Mouse (Mus musculus) midbrain, embryonic 10.5 days (tissue): Measurements from ENCODE around the gene Slc5a3. TPM values are rescaled to one million over a fixed set of nuclear protein-coding genes. Genes with fewer than 3 reads are reported as not detected.
A peak's percentile ranks its signal among the peaks of the same experiment; 100 is the strongest.
"Not testable (repeated sequence)": the region's sequence is repeated elsewhere in the genome, so short reads cannot be mapped to it uniquely, and the experiment has no call there.

Source experiments
- DNase-seq: peaks from one replicate; pipeline ENCODE4 v3.0.0-alpha.2; 2017; ENCODE audit warnings: low spot score
- H3K27ac ChIP-seq: fragments of 300-500 bp; sonication (generic); replicated peaks from 2 replicates; pipeline ENCODE4 v1.5.1; 2016; ENCODE audit warnings: mild to moderate bottlenecking
- H3K27me3 ChIP-seq: fragments of 300-500 bp; sonication (generic); 2 replicates; pipeline ENCODE4 v1.6.1; 2016; ENCODE audit warnings: low read depth, mild to moderate bottlenecking; ENCODE audit not compliant: poor library complexity, severe bottlenecking
- H3K36me3 ChIP-seq: fragments of 300-500 bp; sonication (generic); 2 replicates; pipeline ENCODE4 v1.6.1; 2016; ENCODE audit warnings: mild to moderate bottlenecking, moderate library complexity
- H3K4me1 ChIP-seq: fragments of 300-500 bp; sonication (generic); 2 replicates; pipeline ENCODE4 v1.6.1; 2016
- H3K4me3 ChIP-seq: fragments of 300-500 bp; sonication (generic); 2 replicates; pipeline ENCODE4 v1.5.1; 2016; ENCODE audit warnings: mild to moderate bottlenecking, moderate library complexity
- H3K9me3 ChIP-seq: fragments of 300-500 bp; sonication (generic); replicated peaks from 2 replicates; pipeline ENCODE4 v1.6.1; 2016; ENCODE audit warnings: mild to moderate bottlenecking
- WGBS: fragments of 180-500 bp; shearing (Covaris S2); methylation state at CpG from one replicate; pipeline ENCODE4 v1.1.7; 2016; 5-methylcytosine and 5-hydroxymethylcytosine counted together
- polyA plus RNA-seq: library from polyadenylated mRNA; unstranded; fragments of >200 nt; fragmentation: Nextera tagmentation; extraction: Ambion mirVana; gene quantifications from 2 replicates; pipeline ENCODE4 v1.2.1, GENCODE M21; 2016

Slc5a3 gene
- polyA plus RNA-seq, 1 experiment from 2014 or later, result 10.0 TPM

DNA sequence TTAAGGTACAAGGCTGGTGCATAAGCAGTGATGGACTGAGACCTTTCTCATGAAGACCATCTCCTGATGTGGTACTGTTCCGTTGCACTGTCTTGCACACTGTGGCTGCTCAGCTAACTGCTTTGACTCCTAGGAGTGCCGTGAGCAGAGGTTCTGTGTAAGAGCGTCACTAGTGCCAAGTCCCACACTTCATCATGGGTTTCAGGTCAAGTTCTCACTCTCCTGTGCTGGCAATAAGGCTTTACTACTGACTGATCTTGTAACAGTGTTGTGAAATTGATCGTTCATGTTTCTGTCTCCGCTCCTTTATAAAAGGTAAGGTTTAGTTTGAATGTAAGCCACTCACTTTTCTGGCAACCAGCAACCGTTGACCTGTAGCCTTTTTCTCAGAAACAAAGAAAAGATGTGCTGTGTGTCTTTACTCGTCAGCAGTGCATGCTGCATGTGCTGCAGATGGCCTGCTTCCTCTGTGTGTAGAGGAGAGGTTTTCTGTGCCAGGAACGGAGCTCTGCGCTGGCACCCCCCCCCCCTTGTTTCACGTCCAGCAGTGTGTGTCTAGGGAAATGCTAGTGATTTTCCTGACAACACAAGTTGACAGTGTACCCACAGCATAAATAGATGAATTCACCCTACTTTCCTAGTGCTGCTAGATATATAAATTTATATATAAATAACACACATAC is 25.8 kb downstream of the Slc5a3 start:
- Histone ChIP-seq H3K27me3 (no peaks in the 10 kb centered on the region), H3K9me3 (no peaks in the 10 kb centered on the region), H3K4me3 (no peak overlapping the region), H3K36me3 (peaks cover 30% of the 10 kb centered on the region), H3K4me1 (peaks cover 4% of the 10 kb centered on the region), H3K27ac (no peak overlapping the region)
- DNase-seq, result no peak
- 88% methylated on average over 10 of the region's 10 CpGs for WGBS

DNA sequence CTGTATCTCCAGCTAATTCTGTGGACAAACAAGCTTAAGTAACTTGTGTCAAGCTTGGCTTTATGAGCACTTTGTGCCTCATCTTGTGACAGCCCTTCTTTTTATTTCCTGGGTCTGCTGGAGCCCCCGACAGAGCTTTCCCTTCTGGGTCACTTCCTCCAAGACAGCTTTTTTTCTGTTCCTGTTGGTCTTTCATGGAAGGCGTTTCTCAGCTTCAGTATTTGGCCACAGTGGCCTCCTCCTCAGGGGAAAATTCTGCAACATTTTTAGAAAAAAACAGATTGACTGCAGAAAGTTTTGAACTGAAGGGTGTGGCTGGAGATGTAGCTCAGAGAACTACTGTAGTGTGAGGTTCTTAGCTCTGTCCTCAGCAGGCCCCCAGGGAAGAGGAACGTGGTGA is 31.1 kb downstream of the Slc5a3 start:
- no peaks in the 10 kb centered on the region for H3K27me3 ChIP-seq

DNA sequence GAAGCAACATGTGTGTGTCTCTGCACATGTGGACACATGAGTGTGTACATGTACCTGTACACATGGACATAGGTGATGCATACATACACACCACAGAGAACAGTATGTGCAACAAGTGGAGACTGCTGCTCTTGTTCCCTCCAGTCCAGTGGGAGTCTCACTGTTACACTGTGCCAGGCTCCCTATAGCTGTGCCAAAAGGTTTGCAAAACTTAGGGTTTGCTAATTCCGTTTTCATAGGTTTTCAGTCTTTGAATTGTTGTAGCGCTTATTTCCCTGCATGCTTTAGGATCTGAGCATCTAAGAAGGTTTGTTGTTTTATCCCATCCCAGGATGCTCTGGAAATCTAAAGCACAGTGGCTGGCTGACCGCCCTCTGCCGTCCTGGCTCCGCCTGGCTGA is 33.8 kb downstream of the Slc5a3 start:
- DNase-seq, result peak; percentile 8
- WGBS, result 66% methylated on average over 5 of the region's 5 CpGs
- Histone ChIP-seq H3K9me3 (no peaks in the 10 kb centered on the region), H3K27me3 (no peaks in the 10 kb centered on the region), H3K27ac (no peak overlapping the region), H3K36me3 (peaks cover 5% of the 10 kb centered on the region; the same call in 1 of the 2 replicates), H3K4me1 (peaks cover 24% of the 10 kb centered on the region), H3K4me3 (no peak overlapping the region)

More for the DNA sequence above, 31.1 kb downstream of the Slc5a3 start:
- no peak overlapping the region for H3K27ac ChIP-seq
- H3K36me3 ChIP-seq, result peaks cover 4% of the 10 kb centered on the region; the same call in 1 of the 2 replicates
- no peak for DNase-seq
- 60% methylated on average over 3 of the region's 3 CpGs for WGBS
- H3K4me1 ChIP-seq, result peaks cover 24% of the 10 kb centered on the region
- no peak overlapping the region for H3K4me3 ChIP-seq
- no peaks in the 10 kb centered on the region for H3K9me3 ChIP-seq

DNA sequence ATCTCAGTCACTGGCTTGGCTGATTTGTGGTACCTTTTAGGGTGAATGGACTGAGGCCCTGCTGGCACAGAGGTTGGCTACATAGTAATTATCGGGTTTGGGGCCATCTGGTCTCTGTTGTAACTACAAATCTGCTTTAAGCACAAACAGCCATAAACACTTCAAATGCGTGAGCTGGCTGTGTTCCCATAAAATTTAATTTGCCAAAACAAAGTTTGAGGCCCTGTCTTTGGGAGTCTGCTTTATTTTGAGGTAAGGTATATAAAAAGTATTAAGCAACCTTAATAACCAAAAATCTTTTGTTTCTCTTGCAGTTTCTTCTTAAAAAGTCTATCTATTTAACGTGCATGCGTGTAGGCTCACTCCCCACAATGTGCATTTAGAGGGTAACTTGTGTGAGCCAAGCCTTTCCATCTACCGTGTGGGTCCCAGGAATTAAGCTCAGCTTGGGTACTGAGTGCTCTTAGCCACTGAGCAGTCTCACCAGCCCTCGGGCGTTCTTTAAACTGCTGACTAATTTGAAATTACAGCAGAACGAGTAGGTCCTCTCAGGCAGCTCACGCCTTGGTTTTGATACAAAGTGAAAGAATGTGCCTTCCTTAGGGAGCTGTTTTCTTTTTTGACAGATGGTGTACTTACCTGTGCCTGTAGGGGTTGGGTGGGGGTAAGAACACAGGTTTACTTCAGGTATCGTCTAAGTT is 40.4 kb downstream of the Slc5a3 start:
- Histone ChIP-seq H3K4me1 (peaks cover 22% of the 10 kb centered on the region), H3K36me3 (peaks cover 30% of the 10 kb centered on the region), H3K27me3 (no peaks in the 10 kb centered on the region), H3K4me3 (no peak overlapping the region), H3K27ac (no peak overlapping the region), H3K9me3 (no peaks in the 10 kb centered on the region)
- DNase-seq, result no peak
- WGBS, result 89% methylated on average over 10 of the region's 10 CpGs

DNA sequence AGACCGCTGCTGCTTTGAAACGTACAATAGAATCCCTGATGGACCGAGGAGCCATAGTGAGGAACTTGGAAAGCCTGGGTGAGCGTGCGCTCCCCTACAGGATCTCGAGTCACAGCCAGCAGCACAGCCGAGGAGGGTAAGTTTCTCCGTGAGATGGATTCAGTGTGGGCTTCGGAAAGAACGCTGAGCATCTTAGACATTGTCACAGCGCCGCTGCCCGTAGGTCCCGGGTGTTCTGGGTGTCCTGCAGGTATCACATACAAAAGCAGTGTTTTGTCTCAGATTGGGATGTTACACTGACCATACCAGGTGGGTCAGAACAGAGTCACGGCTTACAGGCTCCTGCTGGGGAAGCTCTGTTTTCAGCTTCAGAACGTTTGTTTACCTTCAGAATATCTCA is 41.5 kb downstream of the Slc5a3 start:
- Histone ChIP-seq H3K9me3 (no peaks in the 10 kb centered on the region), H3K27me3 (no peaks in the 10 kb centered on the region), H3K4me3 (no peak overlapping the region), H3K4me1 (peaks cover 33% of the 10 kb centered on the region), H3K36me3 (peaks cover 25% of the 10 kb centered on the region), H3K27ac (no peak overlapping the region)
- 88% methylated on average over 16 of the region's 16 CpGs for WGBS
- no peak for DNase-seq

DNA sequence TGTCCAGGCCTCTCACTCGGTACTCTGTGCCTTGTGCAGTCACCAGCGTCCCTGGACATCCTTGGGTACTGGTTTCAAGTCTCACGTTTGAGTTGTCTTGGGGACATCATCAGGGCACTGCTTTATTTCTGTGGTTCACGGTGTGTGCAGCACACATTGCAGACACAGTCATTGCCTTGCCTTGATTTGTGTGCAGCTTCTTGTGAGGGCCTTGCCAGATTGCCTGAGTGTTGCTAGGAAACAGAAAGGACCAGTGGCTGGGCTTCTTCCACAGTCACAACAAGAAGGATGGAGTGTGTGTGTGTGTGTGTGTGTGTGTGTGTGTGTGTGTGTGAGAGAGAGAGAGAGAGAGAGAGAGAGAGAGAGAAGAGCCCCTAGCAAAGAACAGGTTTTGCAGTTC is 42.0 kb downstream of the Slc5a3 start:
- 84% methylated on average over 4 of the region's 4 CpGs for WGBS
- Histone ChIP-seq H3K27ac (no peak overlapping the region), H3K4me1 (peaks cover 37% of the 10 kb centered on the region), H3K27me3 (no peaks in the 10 kb centered on the region), H3K9me3 (no peaks in the 10 kb centered on the region), H3K4me3 (no peak overlapping the region), H3K36me3 (peaks cover 25% of the 10 kb centered on the region)
- DNase-seq, result no peak

DNA sequence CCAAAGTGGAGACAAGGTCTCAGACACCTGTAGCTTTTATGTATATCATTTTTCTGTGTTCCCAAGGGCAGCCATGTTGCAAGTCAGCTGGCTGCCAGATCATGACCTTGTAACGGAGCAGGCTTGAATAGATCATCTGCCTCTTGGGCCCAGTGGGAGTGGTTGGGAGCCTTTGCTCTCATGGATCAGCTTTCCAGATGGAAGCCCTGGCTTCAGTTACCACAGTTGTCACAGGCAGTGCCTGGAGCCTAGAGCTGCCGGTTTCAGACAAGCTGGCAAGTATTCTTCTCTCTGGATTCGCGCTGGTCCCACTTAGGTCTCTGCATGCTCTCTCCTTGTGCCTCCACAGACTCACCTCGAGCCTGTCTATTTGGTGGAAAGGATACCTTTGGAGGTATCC is 44.0 kb downstream of the Slc5a3 start:
- H3K9me3 ChIP-seq, result no peaks in the 10 kb centered on the region
- no peak overlapping the region for H3K27ac ChIP-seq
- H3K4me3 ChIP-seq, result no peak overlapping the region
- peaks cover 27% of the 10 kb centered on the region for H3K36me3 ChIP-seq
- no peaks in the 10 kb centered on the region for H3K27me3 ChIP-seq
- H3K4me1 ChIP-seq, result peaks cover 44% of the 10 kb centered on the region
- WGBS, result 87% methylated on average over 5 of the region's 5 CpGs
- DNase-seq, result no peak

DNA sequence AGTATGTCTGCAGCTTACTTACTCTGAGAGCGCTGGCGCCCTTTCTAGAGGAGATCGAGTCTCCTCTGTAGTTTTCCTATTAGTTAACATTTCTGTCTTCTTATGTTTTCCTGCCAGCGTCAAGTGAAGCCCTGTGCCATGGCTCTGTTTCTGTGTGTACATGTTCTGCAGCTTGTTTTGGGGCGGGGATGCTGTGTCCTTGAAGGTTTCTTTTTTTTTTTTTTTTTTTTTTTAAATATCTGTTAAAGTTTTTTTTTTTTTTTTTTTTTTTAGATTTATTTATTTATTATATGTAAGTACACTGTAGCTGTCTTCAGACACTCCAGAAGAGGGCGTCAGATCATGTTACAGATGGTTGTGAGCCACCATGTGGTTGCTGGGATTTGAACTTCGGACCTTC is 44.8 kb downstream of the Slc5a3 start:
- not testable (repeated sequence) for H3K4me3 ChIP-seq, H3K9me3 ChIP-seq, DNase-seq, H3K27me3 ChIP-seq, H3K27ac ChIP-seq
- Histone ChIP-seq H3K4me1 (peaks cover 44% of the 10 kb centered on the region), H3K36me3 (peaks cover 29% of the 10 kb centered on the region)
- 96% methylated on average over 7 of the region's 7 CpGs for WGBS

DNA sequence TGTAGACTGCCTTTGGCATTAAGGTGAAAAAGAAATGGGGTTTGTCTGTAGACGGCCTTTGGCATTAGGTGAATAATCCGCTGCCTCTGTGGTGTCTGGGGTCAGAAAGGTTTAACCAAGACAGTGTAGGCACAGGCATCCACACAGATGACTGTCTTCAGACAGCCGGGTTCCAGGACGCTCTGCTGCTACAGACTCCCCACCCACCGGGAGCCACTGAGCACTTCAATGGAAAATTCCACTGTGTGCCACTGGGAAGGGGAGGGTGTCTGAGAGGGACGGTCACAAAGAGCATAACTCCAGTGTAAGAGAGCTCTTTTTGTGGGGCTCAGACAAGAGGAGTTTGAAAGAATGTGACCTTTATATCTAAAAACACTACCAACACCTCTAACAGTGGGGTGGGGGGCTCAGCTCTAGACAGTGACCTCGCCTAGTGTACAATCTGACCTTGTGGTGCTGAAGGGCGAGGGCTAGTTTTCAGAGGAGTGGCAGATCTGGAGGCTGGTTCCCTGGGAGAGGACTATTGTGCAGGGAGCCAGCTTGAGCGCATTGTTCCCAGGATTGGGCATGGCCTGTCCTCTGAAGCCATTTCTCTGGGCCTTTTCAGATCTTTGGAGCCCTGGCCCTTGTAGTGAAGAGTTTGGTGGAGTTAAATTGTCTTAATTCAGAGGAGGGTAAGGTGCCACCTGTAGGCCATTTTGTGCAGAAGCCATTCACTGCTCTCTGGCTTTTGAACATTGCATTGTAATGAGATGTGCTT is 45.6 kb downstream of the Slc5a3 start:
- whole genome bisulfite sequencing, result 27% methylated on average over 9 of the region's 9 CpGs
- Histone ChIP-seq H3K27ac (peak overlapping the region; percentile 69), H3K27me3 (no peaks in the 10 kb centered on the region), H3K9me3 (no peaks in the 10 kb centered on the region), H3K4me3 (no peak overlapping the region), H3K4me1 (peaks cover 44% of the 10 kb centered on the region), H3K36me3 (peaks cover 29% of the 10 kb centered on the region)
- DNase-seq, result peak; percentile 44

DNA sequence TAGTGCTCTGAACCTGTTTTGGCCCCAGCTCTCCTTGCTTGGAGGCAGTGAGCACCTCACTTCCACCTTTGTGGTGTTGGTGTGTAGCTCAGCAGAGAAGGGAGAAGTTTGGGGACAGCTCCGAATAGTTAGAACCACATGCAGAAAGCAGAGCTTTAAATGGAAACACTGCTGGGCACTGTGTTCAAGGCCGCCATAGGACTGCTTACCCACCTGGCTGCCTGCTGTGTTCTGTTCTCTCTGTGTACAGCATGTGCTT is 46.1 kb downstream of the Slc5a3 start:
- no peak overlapping the region for H3K4me3 ChIP-seq
- H3K27me3 ChIP-seq, result no peaks in the 10 kb centered on the region
- H3K9me3 ChIP-seq, result no peaks in the 10 kb centered on the region
- H3K36me3 ChIP-seq, result peaks cover 29% of the 10 kb centered on the region
- WGBS, result 79% methylated on average over 2 of the region's 2 CpGs
- DNase-seq, result no peak
- H3K4me1 ChIP-seq, result peaks cover 44% of the 10 kb centered on the region
- H3K27ac ChIP-seq, result peak overlapping the region; percentile 69

DNA sequence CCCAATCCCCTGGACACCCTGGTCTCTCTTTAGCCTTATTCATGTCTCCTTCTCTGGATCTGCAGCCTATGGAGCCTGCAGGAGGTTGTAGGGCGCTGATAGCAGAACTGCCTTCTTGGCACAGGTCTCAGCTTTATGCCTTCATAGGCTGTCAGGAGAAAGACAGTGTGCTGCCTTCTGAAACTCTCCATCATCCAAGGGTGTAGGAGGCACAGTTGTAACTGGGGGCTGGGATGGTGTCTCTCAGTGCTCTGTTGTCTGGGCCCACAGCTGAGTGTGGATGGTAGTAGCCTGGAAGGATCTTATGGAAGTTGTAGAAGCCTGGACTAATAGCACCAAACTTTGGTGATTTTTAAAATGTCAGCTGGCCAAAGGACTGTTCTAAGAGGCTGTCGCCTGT is 46.8 kb downstream of the Slc5a3 start:
- Histone ChIP-seq H3K27me3 (no peaks in the 10 kb centered on the region), H3K4me3 (no peak overlapping the region), H3K36me3 (peaks cover 24% of the 10 kb centered on the region), H3K9me3 (no peaks in the 10 kb centered on the region), H3K27ac (peak overlapping the region; percentile 69; the same call in 1 of the 2 replicates), H3K4me1 (peaks cover 41% of the 10 kb centered on the region)
- no peak for DNase-seq
- 96% methylated on average over 2 of the region's 2 CpGs for WGBS

DNA sequence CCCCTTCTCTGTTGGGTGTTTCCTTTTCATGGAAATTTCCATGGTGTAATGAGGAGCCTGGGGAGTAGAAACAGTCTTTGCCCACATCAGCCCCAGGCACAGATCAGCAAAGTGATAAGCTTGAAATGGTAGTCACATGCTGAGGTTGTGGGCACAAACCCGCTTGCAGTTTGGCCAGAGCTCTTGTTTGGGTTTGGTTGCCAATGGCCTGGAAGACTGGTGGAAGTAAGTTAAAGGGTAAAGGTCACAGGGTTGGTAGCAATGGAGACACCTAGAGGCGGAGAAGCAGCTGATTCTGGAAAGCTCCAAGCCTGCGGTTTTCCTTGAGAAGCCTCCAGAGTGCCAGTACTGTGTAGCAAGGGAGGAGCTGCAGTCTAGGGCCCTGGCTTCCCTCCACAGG is 47.5 kb downstream of the Slc5a3 start:
- H3K36me3 ChIP-seq, result peaks cover 18% of the 10 kb centered on the region
- no peaks in the 10 kb centered on the region for H3K27me3 ChIP-seq
- H3K9me3 ChIP-seq, result no peaks in the 10 kb centered on the region
- no peak overlapping the region for H3K27ac ChIP-seq
- WGBS, result 72% methylated on average over 3 of the region's 3 CpGs
- H3K4me3 ChIP-seq, result no peak overlapping the region
- DNase-seq, result no peak
- H3K4me1 ChIP-seq, result peaks cover 34% of the 10 kb centered on the region

DNA sequence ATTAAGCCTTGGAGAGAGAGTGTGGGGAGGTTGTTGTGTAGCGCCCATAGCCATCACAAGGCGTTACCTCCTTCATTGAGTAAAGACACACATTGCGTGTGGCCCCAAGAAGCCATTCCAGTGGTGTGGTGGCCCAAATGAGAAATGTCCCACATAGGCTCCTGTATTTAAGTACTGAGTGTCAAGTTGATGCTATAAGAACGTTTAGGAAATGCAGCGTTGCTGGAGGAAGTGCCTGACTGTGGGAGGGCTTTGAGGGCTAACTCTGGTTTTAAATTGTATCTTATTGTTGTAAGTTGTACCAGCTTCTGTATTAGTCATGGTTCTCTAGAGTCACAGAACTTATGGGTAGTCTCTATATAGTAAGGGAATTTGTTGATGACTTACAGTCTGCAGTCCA is 49.2 kb downstream of the Slc5a3 start:
- no peak overlapping the region for H3K27ac ChIP-seq
- no peaks in the 10 kb centered on the region for H3K9me3 ChIP-seq
- H3K27me3 ChIP-seq, result no peaks in the 10 kb centered on the region
- H3K4me1 ChIP-seq, result peaks cover 30% of the 10 kb centered on the region
- no peak for DNase-seq
- 96% methylated on average over 5 of the region's 5 CpGs for WGBS
- H3K36me3 ChIP-seq, result peaks cover 18% of the 10 kb centered on the region
- no peak overlapping the region for H3K4me3 ChIP-seq
